Mouse (Mus musculus): ENCODE results near the gene Eef1a1. TPM values are rescaled to one million over a fixed set of nuclear protein-coding genes. Genes with fewer than 3 reads are reported as not detected.
"Not testable (repeated sequence)": the region's sequence is repeated elsewhere in the genome, so short reads cannot be mapped to it uniquely, and the experiment has no call there.

Gene Eef1a1
- polyA plus RNA-seq, 1 experiment from 2014 or later, result 1,954 TPM

DNA sequence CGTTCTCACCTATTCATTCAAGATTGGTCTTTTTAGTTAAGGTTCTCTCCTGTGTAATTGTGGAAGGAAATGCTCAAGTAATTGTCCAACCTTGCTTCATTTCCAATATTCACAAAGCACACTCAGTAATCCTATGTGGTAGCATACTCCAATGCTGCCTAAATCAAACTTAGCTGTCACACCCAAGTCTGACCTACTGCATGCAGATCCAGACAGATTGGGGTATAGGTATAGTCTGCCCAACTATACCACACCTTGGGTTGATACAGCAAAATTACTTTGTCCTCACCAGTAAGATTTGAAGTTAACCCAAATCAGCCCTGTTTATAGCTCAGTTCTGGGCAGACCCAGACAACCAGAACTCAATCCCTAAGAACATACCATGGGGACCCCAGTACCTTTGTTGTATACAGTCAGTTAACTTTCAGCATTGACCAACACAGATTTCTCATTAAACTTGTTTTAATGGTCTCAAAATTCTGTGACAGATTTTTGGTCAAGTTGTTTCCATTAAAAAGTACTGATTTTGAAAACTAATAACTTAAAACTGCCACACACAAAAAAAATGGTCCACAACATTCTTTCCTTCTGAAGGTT lies 10.8 kb downstream of the Eef1a1 start:
- H3K36me3 ChIP-seq (ENCODE audit: control insufficient read depth, insufficient read depth), result peaks cover 33% of the 10 kb centered on the region
- H3K9ac ChIP-seq (ENCODE audit: low read depth, low read length); H3K4me3 ChIP-seq (ENCODE audit: low read depth, low read length): not testable (repeated sequence)

GRCm38 (mm10) chr9:78477021-78477551 lies 11.9 kb downstream of the Eef1a1 start:
- Histone ChIP-seq H3K36me3 (ENCODE audit: control insufficient read depth, insufficient read depth) (peaks cover 33% of the 10 kb centered on the region), H3K9ac (ENCODE audit: low read depth, low read length) (no peak overlapping the region), H3K9me3 (ENCODE audit: control insufficient read depth) (no peaks in the 10 kb centered on the region), H3K27me3 (replicated peaks; ENCODE audit: control insufficient read depth, insufficient read depth, low read length) (no peaks in the 10 kb centered on the region), H3K4me3 (ENCODE audit: low read depth, low read length) (no peak overlapping the region), H3K4me2 (replicated peaks; ENCODE audit: low read depth) (no peak overlapping the region), H3K4me1 (replicated peaks; ENCODE audit: control insufficient read depth, insufficient read depth, low read length) (no peaks in the 10 kb centered on the region), H3K27ac (ENCODE audit: low read depth, low read length) (no peak overlapping the region)
- peak; percentile 80 for TF ChIP-seq CTCF (IDR thresholded peaks at IDR 0.05; ENCODE audit: low read depth)
- WGBS, result 6% methylated on average over 5 of the region's 5 CpGs
- ATAC-seq, result peak; percentile 4; the same call in 1 of the 2 replicates

More for the DNA sequence above, 10.8 kb downstream of the Eef1a1 start:
- not testable (repeated sequence) for H3K27me3 ChIP-seq (replicated peaks; ENCODE audit: control insufficient read depth, insufficient read depth, low read length); ATAC-seq; H3K9me3 ChIP-seq (ENCODE audit: control insufficient read depth); H3K4me1 ChIP-seq (replicated peaks; ENCODE audit: control insufficient read depth, insufficient read depth, low read length); H3K4me2 ChIP-seq (replicated peaks; ENCODE audit: low read depth)
- H3K27ac ChIP-seq (ENCODE audit: low read depth, low read length), result peak overlapping the region; percentile 11; the same call in 1 of the 2 replicates
- 49% methylated on average over 1 of the region's 1 CpGs for WGBS

DNA sequence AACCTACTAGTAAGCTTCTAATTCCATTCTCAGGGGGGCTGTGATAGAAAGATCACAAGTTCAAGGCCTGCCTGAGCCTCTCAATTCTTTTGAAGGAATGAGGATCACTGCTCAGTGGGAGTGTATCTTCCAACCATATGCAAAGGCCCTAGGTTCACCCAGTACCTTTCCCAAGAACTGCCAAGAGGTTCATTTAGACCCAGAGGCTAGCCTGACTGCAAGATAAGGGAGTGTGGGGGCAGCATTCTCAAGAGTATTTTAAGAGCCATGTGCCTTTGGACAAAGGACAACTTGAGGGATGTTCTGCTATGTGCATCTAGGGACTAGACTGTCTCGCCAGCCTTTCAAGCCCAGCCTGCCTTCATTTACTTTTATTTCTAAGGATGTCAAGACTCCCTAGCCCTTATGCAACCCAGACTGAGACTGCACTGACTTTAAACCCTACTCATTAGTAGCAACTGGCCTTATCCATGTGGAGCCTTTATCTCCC lies 12.4 kb downstream of the Eef1a1 start:
- Histone ChIP-seq H3K9me3 (ENCODE audit: control insufficient read depth) (no peaks in the 10 kb centered on the region), H3K9ac (ENCODE audit: low read depth, low read length) (no peak overlapping the region), H3K27me3 (replicated peaks; ENCODE audit: control insufficient read depth, insufficient read depth, low read length) (no peaks in the 10 kb centered on the region), H3K4me2 (replicated peaks; ENCODE audit: low read depth) (no peak overlapping the region), H3K27ac (ENCODE audit: low read depth, low read length) (no peak overlapping the region), H3K4me1 (replicated peaks; ENCODE audit: control insufficient read depth, insufficient read depth, low read length) (no peaks in the 10 kb centered on the region), H3K4me3 (ENCODE audit: low read depth, low read length) (no peak overlapping the region), H3K36me3 (ENCODE audit: control insufficient read depth, insufficient read depth) (peaks cover 36% of the 10 kb centered on the region)
- ATAC-seq, result no peak
- TF ChIP-seq CTCF (IDR thresholded peaks at IDR 0.05; ENCODE audit: low read depth), result no peak
- 30% methylated on average over 1 of the region's 1 CpGs for WGBS

DNA sequence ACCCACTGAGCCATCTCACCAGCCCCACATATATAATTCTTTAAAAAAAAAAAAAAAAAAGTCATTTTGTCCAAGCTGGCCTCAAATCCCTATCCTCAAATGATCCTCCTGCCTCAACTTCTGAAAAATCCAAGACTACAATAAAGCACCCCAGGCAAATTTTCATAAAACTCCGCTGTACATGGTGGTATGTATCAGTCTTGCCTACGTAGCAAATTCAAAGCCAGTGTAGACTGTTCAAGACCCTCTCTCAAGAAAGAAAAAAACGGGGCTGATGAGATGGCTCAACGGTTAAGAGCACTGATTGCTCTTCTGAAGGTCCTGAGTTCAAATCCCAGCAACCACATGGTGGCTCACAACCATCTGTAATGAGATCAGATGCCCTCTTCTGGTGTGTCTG lies 13.1 kb downstream of the Eef1a1 start:
- Histone ChIP-seq H3K9me3 (ENCODE audit: control insufficient read depth) (no peaks in the 10 kb centered on the region), H3K36me3 (ENCODE audit: control insufficient read depth, insufficient read depth) (peaks cover 41% of the 10 kb centered on the region), H3K4me2 (replicated peaks; ENCODE audit: low read depth) (no peak overlapping the region), H3K9ac (ENCODE audit: low read depth, low read length) (no peak overlapping the region), H3K27ac (ENCODE audit: low read depth, low read length) (no peak overlapping the region), H3K4me1 (replicated peaks; ENCODE audit: control insufficient read depth, insufficient read depth, low read length) (no peaks in the 10 kb centered on the region), H3K4me3 (ENCODE audit: low read depth, low read length) (no peak overlapping the region), H3K27me3 (replicated peaks; ENCODE audit: control insufficient read depth, insufficient read depth, low read length) (no peaks in the 10 kb centered on the region)
- 83% methylated on average over 4 of the region's 4 CpGs for WGBS
- ATAC-seq, result no peak
- no peak for TF ChIP-seq CTCF (IDR thresholded peaks at IDR 0.05; ENCODE audit: low read depth)

DNA sequence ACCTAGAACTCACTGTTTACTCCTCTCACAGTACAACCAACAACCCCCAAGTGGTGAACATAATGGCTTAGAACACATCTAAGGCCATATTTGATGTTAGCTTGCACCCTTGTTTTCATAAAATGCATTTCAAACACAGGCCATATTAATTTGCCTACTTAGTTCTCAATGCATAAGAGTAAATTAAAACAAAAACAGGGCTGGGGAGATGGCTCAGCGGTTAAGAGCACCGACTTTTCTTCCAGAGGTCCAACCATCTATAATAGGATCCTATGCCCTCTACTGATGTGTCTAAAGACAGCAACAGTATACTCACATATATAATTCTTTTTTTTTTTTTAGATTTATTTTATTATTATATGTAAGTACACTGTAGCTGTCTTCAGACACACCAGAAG lies 13.6 kb downstream of the Eef1a1 start:
- no peak overlapping the region for H3K9ac ChIP-seq (ENCODE audit: low read depth, low read length)
- H3K4me1 ChIP-seq (replicated peaks; ENCODE audit: control insufficient read depth, insufficient read depth, low read length), result no peaks in the 10 kb centered on the region
- no peak overlapping the region for H3K27ac ChIP-seq (ENCODE audit: low read depth, low read length)
- H3K4me2 ChIP-seq (replicated peaks; ENCODE audit: low read depth), result no peak overlapping the region
- no peak for ATAC-seq
- no peaks in the 10 kb centered on the region for H3K9me3 ChIP-seq (ENCODE audit: control insufficient read depth)
- no peak overlapping the region for H3K4me3 ChIP-seq (ENCODE audit: low read depth, low read length)
- H3K27me3 ChIP-seq (replicated peaks; ENCODE audit: control insufficient read depth, insufficient read depth, low read length), result no peaks in the 10 kb centered on the region
- H3K36me3 ChIP-seq (ENCODE audit: control insufficient read depth, insufficient read depth), result peaks cover 45% of the 10 kb centered on the region
- 91% methylated on average over 2 of the region's 2 CpGs for WGBS
- TF ChIP-seq CTCF (IDR thresholded peaks at IDR 0.05; ENCODE audit: low read depth), result no peak

GRCm38 (mm10) chr9:78474771-78475382 lies 14.1 kb downstream of the Eef1a1 start:
- no peak overlapping the region for H3K4me3 ChIP-seq (ENCODE audit: low read depth, low read length)
- TF ChIP-seq CTCF (IDR thresholded peaks at IDR 0.05; ENCODE audit: low read depth), result no peak
- no peak for ATAC-seq
- no peaks in the 10 kb centered on the region for H3K9me3 ChIP-seq (ENCODE audit: control insufficient read depth)
- no peaks in the 10 kb centered on the region for H3K4me1 ChIP-seq (replicated peaks; ENCODE audit: control insufficient read depth, insufficient read depth, low read length)
- no peak overlapping the region for H3K27ac ChIP-seq (ENCODE audit: low read depth, low read length)
- no peak overlapping the region for H3K4me2 ChIP-seq (replicated peaks; ENCODE audit: low read depth)
- no peak overlapping the region for H3K9ac ChIP-seq (ENCODE audit: low read depth, low read length)
- peaks cover 44% of the 10 kb centered on the region for H3K36me3 ChIP-seq (ENCODE audit: control insufficient read depth, insufficient read depth)
- H3K27me3 ChIP-seq (replicated peaks; ENCODE audit: control insufficient read depth, insufficient read depth, low read length), result no peaks in the 10 kb centered on the region
- 80% methylated on average over 5 of the region's 5 CpGs for WGBS

Measured in intestine, postnatal 0 days (tissue).